Mouse (Mus musculus) MEL (cell line): ENCODE results near the gene Nelfcd.

ENCODE experiments used
- CTCF ChIP-seq, 3 experiments: IDR thresholded peaks in 2 of 3; conservative IDR thresholded peaks in 1 of 3; 2 replicates each; pipeline ENCODE4 v1.5.1; 2011 to 2012; ENCODE audit warnings: low read length in 3 of 3, low read depth in 2 of 3, mild to moderate bottlenecking in 2 of 3, improper control_type of control experiment in 1 of 3, inconsistent platforms in 1 of 3, mixed read lengths in 1 of 3, moderate library complexity in 1 of 3; ENCODE audit not compliant: control insufficient read depth in 1 of 3, insufficient read depth in 1 of 3, poor library complexity in 1 of 3, severe bottlenecking in 1 of 3
- E2F4 ChIP-seq: IDR thresholded peaks from 2 replicates; pipeline ENCODE4 v1.6.1; 2011; ENCODE audit warnings: low read depth, low read length, improper control_type of control experiment, borderline replicate concordance
- JUND ChIP-seq: IDR thresholded peaks from 2 replicates; pipeline ENCODE4 v1.6.1; 2011; ENCODE audit warnings: low read depth, mild to moderate bottlenecking, improper control_type of control experiment, low read length
- MAX ChIP-seq: IDR thresholded peaks from 2 replicates; pipeline ENCODE4 v1.6.1; 2011; ENCODE audit warnings: low read length, improper control_type of control experiment
- MXI1 ChIP-seq: IDR thresholded peaks from 2 replicates; pipeline ENCODE4 v1.6.1; 2011; ENCODE audit warnings: mild to moderate bottlenecking, low read depth, low read length, improper control_type of control experiment
- NELFE ChIP-seq: IDR thresholded peaks from 2 replicates; pipeline ENCODE4 v1.6.1; 2011; ENCODE audit warnings: low read depth, low read length, improper control_type of control experiment
- POLR2A ChIP-seq, 2 experiments: IDR thresholded peaks; 2 replicates each; pipeline ENCODE4 v1.6.1; 2011 to 2012; ENCODE audit warnings: low read length in 2 of 2, mild to moderate bottlenecking in 2 of 2, control low read depth in 1 of 2, improper control_type of control experiment in 1 of 2, low read depth in 1 of 2, moderate library complexity in 1 of 2; ENCODE audit not compliant: control insufficient read depth in 1 of 2, insufficient read depth in 1 of 2, poor library complexity in 1 of 2

DNA sequence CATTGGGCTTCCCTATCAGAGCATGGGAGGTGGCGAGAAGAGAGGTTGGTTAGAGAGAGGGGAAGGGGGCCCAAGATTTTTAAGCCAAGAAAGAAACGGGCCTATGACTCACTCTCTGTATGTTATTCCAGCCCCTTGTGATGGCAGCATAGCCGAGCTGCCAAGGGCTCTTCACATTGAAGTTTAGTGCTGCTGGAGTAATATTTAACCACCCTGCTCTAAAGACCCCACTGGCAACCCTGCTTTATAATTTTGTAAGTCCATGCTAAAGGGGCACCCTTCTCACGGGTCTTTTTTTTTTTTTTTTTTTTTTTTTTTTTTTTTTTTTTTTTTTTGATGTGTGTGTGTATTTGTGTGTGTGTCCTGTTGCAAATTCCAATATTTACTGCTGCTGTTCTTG lies 26.3 kb downstream of the Nelfcd start:
- TF ChIP-seq JUND (no peak), MXI1 (no peak), POLR2A (IDR thresholded peaks at IDR 0.05; ENCODE audit: control insufficient read depth in 1 of 2, insufficient read depth in 1 of 2, low read depth in 1 of 2, low read length in 2 of 2, poor library complexity in 1 of 2) (no peak), CTCF (IDR thresholded peaks at IDR 0.05 in 2 of 3, conservative IDR thresholded peaks at IDR 0.05 in 1 of 3; ENCODE audit: control insufficient read depth in 1 of 3, insufficient read depth in 1 of 3, low read depth in 2 of 3, low read length in 3 of 3, poor library complexity in 1 of 3, severe bottlenecking in 1 of 3) (no peak), MAX (no peak), NELFE (no peak), E2F4 (no peak)
